Mouse (Mus musculus) cerebellum, adult 11-12 months (tissue): ENCODE measurements around the gene Cd59b.
"Not testable (repeated sequence)": the region's sequence is repeated elsewhere in the genome, so short reads cannot be mapped to it uniquely, and the experiment has no call there.

Source experiments
- DNase-seq: peaks from one replicate; pipeline ENCODE4 v3.0.0; 2022

Gene Cd59b

DNA sequence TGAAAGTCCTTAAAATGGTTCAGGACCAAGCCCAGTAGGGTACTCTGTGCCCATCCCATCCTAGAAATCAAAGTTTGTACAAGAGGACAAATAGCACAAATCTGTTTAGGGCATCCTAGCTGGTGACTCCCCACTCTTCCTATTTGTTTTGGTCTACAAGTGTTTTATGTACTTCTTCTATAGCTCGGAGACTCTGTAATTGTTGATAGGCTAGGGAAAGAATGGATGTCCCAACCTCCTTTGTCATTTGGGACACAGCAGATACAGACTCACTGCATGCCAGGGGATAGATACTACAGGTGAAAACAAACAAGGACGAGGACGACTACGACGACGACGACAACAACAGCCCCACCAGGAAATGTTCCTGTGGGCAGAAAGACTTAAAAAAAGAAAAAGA, 1.2 kb upstream of the Cd59b start, which contains the start of gene Gm10799:
Gene Gm10799 (minus strand): TSS at position 101 of the 400 bp plus-strand sequence.
- not testable (repeated sequence) for DNase-seq

GRCm38 (mm10) chr2:104078285-104078684, 8.6 kb downstream of the Cd59b start:
- not testable (repeated sequence) for DNase-seq

- not testable (repeated sequence) for DNase-seq
These were observed 11.9 kb downstream of the Cd59b start for GRCm38 (mm10) chr2:104081436-104082050.

GRCm38 (mm10) chr2:104082474-104082873, 12.8 kb downstream of the Cd59b start:
- DNase-seq: no peak

DNA sequence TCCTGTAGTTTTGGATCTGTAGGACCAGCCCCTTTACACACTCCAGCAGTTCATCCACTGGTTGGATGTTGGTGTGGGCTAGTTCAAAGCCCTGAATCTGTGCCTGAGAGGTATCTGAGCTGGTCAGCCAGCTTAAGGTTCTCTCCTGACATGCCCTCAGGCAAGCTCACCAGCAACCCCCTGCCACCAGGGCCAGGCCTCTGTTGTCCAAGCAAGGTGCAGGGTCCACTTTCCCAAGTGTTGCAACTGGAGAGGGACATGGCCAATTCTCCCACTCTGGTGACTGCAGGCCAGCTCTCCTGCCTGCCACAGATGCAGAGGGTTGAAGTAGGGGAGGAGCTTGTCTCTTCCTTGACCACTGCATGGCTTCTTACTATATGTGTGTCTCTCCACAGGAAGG, 14.4 kb downstream of the Cd59b start:
- DNase-seq: not testable (repeated sequence)

DNA sequence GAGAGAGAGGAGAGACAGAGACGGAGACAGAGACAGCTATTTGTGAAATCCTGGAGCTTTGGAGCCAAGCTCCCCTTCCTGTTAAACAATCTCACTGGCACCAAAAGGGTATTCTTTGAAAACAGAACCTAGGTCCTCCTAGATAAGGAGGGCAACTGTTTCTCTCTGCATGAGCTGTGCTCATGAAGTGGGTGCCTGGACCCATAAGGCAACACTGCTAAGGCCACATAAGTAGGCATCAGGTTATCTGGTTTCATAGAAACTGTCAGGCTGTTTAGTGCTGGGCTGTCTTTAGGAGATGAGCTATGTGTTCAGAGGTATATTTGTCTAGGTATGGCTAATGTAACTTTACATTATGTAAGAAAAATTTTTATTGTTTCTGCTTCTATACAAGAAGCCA, 17.9 kb downstream of the Cd59b start:
- not testable (repeated sequence) for DNase-seq

DNA sequence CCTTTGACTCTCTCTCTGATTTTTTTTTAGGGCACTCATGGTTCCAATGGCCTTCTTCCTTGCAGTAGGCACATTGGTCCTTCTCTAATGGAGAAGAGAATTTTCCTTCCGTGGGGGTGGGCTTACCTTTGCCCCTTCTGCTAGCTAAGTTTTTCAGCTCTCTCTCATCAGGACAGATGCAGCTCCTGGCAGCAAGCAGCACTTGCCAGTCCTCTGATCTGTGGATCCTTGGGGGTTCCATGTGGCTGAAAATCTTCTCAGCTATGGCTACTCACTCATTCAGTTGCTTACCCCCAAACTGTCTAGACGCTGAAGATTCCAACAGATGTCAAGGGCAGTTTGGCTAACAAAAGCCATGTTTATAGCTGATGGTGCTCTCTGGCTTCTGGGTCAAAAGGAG, 23.7 kb downstream of the Cd59b start:
- no peak for DNase-seq

DNA sequence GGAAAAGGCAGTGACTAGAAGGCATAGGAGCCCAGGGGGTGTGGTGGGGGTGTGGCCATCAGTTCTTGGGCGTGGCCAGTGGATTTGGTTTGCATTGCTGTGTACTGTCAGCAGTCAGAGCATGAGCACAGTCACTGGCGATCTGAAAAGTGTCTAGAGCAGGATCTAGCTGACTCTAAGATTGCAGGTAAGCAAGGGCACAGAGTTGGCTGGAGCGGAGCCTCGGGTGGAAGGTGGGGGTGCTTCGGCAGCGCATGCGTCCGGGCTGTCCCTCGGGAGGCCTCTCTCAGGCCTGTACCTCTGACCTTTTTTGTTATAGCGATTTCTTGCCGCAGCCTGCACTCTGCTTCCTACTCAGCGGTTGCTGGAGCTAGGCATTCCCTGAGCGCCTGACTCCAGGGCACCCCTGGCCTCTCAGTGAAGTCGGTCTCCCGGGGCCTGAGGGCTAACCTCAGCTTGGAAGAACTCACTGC, 26.1 kb downstream of the Cd59b start, which contains the start of gene Cd59a:
Gene Cd59a (plus strand): TSS at position 61 of the 473 bp plus-strand sequence.
- DNase-seq: peak; percentile 77

DNA sequence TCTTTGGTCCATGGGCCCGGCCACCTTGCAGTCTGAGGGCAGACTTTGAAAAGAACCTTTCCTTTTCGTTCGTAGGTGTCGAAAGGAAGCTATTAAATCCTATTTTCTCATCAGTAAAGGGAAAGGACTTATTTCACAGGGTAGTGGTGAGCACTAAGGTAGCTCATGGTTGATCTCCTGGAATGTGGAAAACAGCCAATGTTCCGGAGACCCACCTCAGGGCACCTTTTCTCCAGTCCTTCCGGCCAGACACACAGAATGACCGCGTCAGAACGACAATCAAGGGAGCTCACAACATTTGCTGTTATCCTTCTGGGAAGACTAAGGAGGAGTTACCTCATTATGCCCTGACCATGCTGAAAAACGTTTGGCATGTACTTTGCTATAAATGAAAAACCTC, 26.6 kb downstream of the Cd59b start:
- no peak for DNase-seq

GRCm38 (mm10) chr2:104096796-104097195, 27.1 kb downstream of the Cd59b start:
- DNase-seq: not testable (repeated sequence)

DNA sequence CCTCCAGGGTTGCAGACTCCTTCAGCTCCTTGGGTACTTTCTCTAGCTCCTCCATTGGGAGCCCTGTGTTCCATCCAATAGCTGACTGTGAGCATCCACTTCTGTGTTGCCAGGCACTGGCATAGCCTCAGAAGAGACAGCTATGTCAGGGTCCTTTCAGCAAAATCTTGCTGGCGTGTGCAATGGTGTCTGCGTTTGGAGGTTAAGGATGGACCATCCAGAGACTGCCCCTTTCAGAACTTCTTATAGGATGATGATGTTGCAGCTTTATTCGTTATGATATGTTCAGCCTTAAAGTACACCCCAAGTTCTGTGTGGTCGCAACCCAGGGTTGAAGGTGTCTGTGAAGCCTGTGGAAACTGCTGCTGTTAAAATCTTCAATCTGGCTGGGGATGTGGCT, 27.7 kb downstream of the Cd59b start:
- DNase-seq: not testable (repeated sequence)

DNA sequence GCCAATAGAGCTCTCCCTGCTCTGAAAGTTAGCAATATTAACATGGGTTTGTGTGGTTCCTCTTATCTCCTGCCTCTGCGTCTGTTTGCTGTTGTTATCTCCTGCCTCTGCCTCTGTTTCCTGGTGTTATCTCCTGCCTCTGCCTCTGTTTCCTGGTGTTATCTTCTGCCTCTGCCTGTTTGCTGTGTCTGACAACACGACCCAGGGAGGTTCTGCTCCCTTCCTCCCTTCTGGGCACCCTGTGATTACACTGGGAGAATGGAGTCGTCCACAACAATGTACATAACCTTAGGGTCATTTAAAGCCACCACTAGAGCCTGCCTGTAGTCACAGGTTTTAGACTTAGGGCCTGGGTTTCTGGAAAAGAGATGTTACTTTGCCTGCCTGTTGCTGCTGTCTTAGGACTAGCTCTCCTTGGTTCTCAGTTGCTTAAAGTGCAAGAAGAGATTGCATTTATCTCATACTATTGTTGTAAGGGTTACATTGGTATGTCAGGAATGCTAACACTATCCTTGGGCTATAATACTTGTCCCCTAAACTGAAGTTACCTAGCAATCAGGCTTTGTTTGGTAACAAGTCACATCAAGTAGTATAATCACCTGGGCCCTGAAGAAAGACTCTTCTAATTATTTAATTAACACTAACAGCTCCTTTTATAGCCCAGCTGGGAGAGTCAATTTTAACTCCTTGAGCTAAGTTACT, 29.0 kb downstream of the Cd59b start:
- DNase-seq: no peak

DNA sequence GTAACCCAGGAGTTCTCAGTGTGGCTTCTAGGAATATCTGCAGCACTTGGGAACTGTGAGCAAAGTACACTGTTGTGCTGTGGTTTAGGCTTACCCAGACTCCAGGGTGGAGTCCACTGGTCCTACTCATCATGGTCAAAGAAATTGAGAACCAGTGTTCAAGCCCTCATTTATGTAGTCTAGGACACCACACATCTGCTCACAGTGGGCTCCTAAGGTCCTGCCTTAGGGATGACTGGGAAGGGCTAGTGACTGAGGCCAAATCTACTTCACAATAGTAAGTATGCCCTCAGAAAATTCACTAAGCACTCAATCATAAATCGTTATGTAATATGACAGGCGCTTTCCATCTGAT, 29.6 kb downstream of the Cd59b start:
- no peak for DNase-seq

- DNase-seq: no peak
These were observed 30.3 kb downstream of the Cd59b start for GRCm38 (mm10) chr2:104099946-104100345.

DNA sequence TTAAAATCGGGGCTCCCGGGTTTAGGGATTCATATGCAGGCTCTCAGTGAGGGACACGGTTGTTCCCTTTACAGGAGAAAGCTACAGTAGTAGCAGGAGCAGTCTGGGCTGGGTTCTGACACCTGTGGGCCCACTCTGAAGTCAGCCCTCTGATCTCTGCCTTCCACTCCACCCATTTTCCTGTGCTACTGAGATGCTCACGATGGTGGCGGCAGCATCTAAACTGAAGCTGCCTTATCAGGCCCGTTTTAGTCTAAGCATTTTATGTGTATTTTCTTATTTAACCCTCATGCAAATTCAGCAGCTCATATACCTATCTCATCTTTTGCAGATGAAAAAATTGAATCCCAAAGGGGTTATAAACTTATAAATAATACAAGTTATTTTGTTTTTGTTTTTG, 35.2 kb downstream of the Cd59b start:
- DNase-seq: no peak

GRCm38 (mm10) chr2:104109021-104109420, 39.4 kb downstream of the Cd59b start:
- DNase-seq: not testable (repeated sequence)

DNA sequence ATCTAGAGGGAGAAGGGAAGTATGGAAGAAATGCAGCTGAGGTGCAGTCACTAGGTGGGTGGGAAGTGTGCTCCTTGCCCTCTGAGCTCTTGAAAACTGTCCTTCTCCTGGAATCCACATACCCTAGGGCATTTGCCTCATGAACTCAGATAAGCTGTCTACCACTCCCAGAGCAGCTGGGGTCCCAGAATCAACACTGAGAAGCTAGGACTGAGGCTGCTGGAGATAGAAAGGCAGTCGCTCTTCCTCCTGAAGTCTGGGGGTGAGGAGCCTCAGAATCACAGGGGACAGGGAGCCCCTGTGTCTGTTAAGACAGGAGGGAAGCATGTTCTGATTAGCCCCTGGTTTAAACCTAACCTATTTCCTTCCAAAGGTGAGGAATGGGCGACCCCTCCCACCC, 39.9 kb downstream of the Cd59b start:
- no peak for DNase-seq

- no peak for DNase-seq
These were observed 40.4 kb downstream of the Cd59b start for GRCm38 (mm10) chr2:104110031-104110430.

DNA sequence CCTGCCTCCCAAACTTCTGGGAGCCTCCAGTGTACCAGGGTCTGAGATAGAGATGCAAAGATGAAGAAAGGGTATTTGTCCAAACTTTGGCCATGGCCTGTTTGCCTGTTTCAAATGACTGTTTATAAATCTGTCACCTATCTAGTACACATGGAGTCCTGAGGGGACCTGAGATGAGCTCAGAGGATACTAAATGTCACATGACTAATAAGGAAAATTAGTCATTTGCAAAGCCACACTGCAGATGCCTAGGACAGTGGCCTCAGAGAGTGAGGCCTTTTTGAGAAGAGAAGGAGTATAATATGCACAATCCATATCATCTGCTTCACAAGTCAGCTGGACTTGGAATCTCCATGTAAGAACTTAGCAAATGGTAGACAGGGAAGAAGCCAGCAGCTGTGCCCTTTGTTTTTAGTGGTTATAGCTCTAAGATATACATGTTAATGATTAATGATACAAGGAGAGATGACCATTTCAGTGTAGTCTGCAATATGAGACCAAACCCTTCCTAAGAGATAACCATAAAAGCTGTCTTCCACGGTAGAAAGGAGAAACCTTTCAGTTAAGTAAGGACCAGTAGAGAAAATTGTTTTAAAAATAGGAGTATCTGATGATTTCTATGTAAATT, 41.6 kb downstream of the Cd59b start:
- DNase-seq: not testable (repeated sequence)

DNA sequence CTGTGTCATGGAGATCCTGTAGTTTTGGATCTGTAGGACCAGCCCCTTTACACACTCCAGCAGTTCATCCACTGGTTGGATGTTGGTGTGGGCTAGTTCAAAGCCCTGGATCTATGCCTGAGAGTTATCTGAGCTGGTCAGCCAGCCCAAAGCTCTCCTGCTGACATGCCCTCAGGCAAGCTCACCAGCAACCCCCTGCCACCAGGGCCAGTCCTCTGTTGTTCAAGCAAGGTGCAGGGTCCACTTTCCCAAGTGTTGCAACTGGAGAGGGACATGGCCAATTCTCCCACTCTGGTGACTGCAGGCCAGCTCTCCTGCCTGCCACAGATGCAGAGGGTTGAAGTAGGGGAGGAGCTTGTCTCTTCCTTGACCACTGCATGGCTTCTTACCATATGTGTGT, 43.9 kb downstream of the Cd59b start:
- DNase-seq: not testable (repeated sequence)

DNA sequence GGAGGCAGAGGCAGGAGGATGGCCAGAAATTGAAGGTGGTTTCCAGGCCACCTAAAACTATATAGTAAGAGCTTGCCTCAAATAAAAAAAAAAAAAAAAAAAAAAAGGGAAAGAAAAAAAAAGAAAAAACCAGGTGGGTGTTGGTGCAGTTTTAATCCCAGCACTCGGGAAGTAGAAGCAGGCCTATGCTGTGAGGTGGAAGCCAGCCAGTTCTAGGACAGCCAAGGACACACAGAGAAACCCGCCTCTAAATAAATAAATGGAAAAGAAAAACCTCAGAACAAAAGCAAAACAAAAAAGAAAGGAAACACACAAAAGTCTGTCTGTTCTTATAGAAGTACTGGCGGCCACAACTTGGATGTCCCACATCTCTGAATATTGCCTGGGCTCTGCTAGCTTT, 45.2 kb downstream of the Cd59b start:
- no peak for DNase-seq

GRCm38 (mm10) chr2:104117173-104117572, 47.5 kb downstream of the Cd59b start:
- DNase-seq: not testable (repeated sequence)

- DNase-seq: no peak
These were observed 49.4 kb downstream of the Cd59b start for GRCm38 (mm10) chr2:104119097-104119496.

- DNase-seq: no peak
These were observed 50.7 kb downstream of the Cd59b start for GRCm38 (mm10) chr2:104120312-104120711.
